Mouse (Mus musculus) MEL (cell line): Measurements from ENCODE around the gene Als2cr12.

Experiments used
- BHLHE40 ChIP-seq: IDR thresholded peaks from 2 replicates; pipeline ENCODE4 v1.6.1; 2012; ENCODE audit warnings: low read depth, mild to moderate bottlenecking, inconsistent platforms, low read length, improper control_type of control experiment, borderline replicate concordance
- CTCF ChIP-seq, 3 experiments: IDR thresholded peaks in 2 of 3; conservative IDR thresholded peaks in 1 of 3; 2 replicates each; pipeline ENCODE4 v1.5.1; 2011 to 2012; ENCODE audit warnings: low read length in 3 of 3, low read depth in 2 of 3, mild to moderate bottlenecking in 2 of 3, improper control_type of control experiment in 1 of 3, inconsistent platforms in 1 of 3, mixed read lengths in 1 of 3, moderate library complexity in 1 of 3; ENCODE audit not compliant: control insufficient read depth in 1 of 3, insufficient read depth in 1 of 3, poor library complexity in 1 of 3, severe bottlenecking in 1 of 3
- EP300 ChIP-seq, 2 experiments: IDR thresholded peaks; 2 replicates each; pipeline ENCODE4 v1.6.1; 2011; ENCODE audit warnings: improper control_type of control experiment in 2 of 2, low read length in 2 of 2, low read depth in 1 of 2, mild to moderate bottlenecking in 1 of 2
- GATA1 ChIP-seq: IDR thresholded peaks from 2 replicates; pipeline ENCODE4 v1.6.1; 2011; ENCODE audit warnings: low read depth, low read length, improper control_type of control experiment
- JUND ChIP-seq: IDR thresholded peaks from 2 replicates; pipeline ENCODE4 v1.6.1; 2011; ENCODE audit warnings: low read depth, mild to moderate bottlenecking, improper control_type of control experiment, low read length
- KAT2A ChIP-seq: conservative IDR thresholded peaks from 2 replicates; pipeline ENCODE4 v1.6.1; 2012; ENCODE audit warnings: low read depth, low read length, improper control_type of control experiment, inconsistent platforms
- MAFK ChIP-seq: IDR thresholded peaks from 2 replicates; pipeline ENCODE4 v1.6.1; 2011; ENCODE audit warnings: low read depth, mild to moderate bottlenecking, low read length, improper control_type of control experiment, borderline replicate concordance
- NELFE ChIP-seq: IDR thresholded peaks from 2 replicates; pipeline ENCODE4 v1.6.1; 2011; ENCODE audit warnings: low read depth, low read length, improper control_type of control experiment
- NRF1 ChIP-seq: IDR thresholded peaks from 2 replicates; pipeline ENCODE4 v1.6.1; 2014; ENCODE audit warnings: low read depth, mild to moderate bottlenecking, inconsistent platforms, low read length, improper control_type of control experiment, moderate library complexity; ENCODE audit not compliant: poor library complexity, insufficient read depth, severe bottlenecking
- POLR2A ChIP-seq, 2 experiments: IDR thresholded peaks; 2 replicates each; pipeline ENCODE4 v1.6.1; 2011 to 2012; ENCODE audit warnings: low read length in 2 of 2, mild to moderate bottlenecking in 2 of 2, control low read depth in 1 of 2, improper control_type of control experiment in 1 of 2, low read depth in 1 of 2, moderate library complexity in 1 of 2; ENCODE audit not compliant: control insufficient read depth in 1 of 2, insufficient read depth in 1 of 2, poor library complexity in 1 of 2
- TBP ChIP-seq: IDR thresholded peaks from 2 replicates; pipeline ENCODE4 v1.8.0; 2011; ENCODE audit warnings: low read depth, low read length, improper control_type of control experiment
- ZC3H11A ChIP-seq: IDR thresholded peaks from 2 replicates; pipeline ENCODE4 v1.6.1; 2012; ENCODE audit warnings: low read depth, mild to moderate bottlenecking, inconsistent platforms, low read length, improper control_type of control experiment
- ZKSCAN1 ChIP-seq: IDR thresholded peaks from 2 replicates; pipeline ENCODE4 v1.6.1; 2012; ENCODE audit warnings: low read depth, mild to moderate bottlenecking, inconsistent platforms, low read length, improper control_type of control experiment, moderate library complexity
- ZNF384 ChIP-seq: IDR thresholded peaks from 2 replicates; pipeline ENCODE4 v1.6.1; 2012; ENCODE audit warnings: low read depth, mild to moderate bottlenecking, inconsistent platforms, low read length, improper control_type of control experiment

- TF ChIP-seq GATA1: no peak
- TF ChIP-seq BHLHE40: no peak
- TF ChIP-seq CTCF (IDR thresholded peaks at IDR 0.05 in 2 of 3, conservative IDR thresholded peaks at IDR 0.05 in 1 of 3; ENCODE audit: control insufficient read depth in 1 of 3, insufficient read depth in 1 of 3, low read depth in 2 of 3, low read length in 3 of 3, poor library complexity in 1 of 3, severe bottlenecking in 1 of 3): no peak
- TF ChIP-seq EP300 (IDR thresholded peaks at IDR 0.05; ENCODE audit: low read depth in 1 of 2, low read length in 2 of 2): no peak
- TF ChIP-seq KAT2A: no peak
- TF ChIP-seq ZNF384: peak; percentile 95
- TF ChIP-seq NRF1: no peak
- TF ChIP-seq TBP: 0 out of 2 replicates have a peak, but pooled peaks have one; percentile 18
- TF ChIP-seq POLR2A (IDR thresholded peaks at IDR 0.05; ENCODE audit: control insufficient read depth in 1 of 2, insufficient read depth in 1 of 2, low read depth in 1 of 2, low read length in 2 of 2, poor library complexity in 1 of 2): no peak; a peak in 1 of 4 replicates
- no peak for TF ChIP-seq ZC3H11A
- TF ChIP-seq ZKSCAN1: no peak
- TF ChIP-seq NELFE: peak; percentile 35; the same call in 1 of the 2 replicates
- TF ChIP-seq JUND: no peak
- TF ChIP-seq MAFK: no peak
Observed at GRCm38 (mm10) chr1:58713081-58713892, 17.5 kb upstream of the Als2cr12 start.
